ENCODE assay signal across 14 mouse cellular contexts in genomic region chr5:30833416-30833815, GRCm38 (mm10). TPM values are rescaled to one million over a fixed set of nuclear protein-coding genes. Genes with fewer than 3 reads are reported as not detected.
DNase-seq lines count a peak whose midpoint lies in the region; ATAC-seq and TF ChIP-seq lines count a peak whose summit lies in the region.
"Had no signal": no experiment of that assay in that cellular context is flagged by ENCODE, and none has a peak within 500 bp of the region (broad histone marks: within the 10 kb centered on the region; RNA-seq: fewer than 3 reads in every experiment).

No protein-coding gene starts in this region.

- no peak overlapping the region for H3K9ac ChIP-seq in liver, postnatal 0 days (replicated peaks)
- no peak overlapping the region for H3K9ac ChIP-seq in liver, embryonic 12.5 days
- no peak overlapping the region for H3K9ac ChIP-seq in intestine, embryonic 16.5 days (ENCODE audit: low read depth, low read length)
- no peak overlapping the region for H3K9ac ChIP-seq in forebrain, embryonic 15.5 days (replicated peaks)
- H3K9ac ChIP-seq: heart, embryonic 15.5 days had no signal

- no peaks in the 10 kb centered on the region for H3K27me3 ChIP-seq in liver, postnatal 0 days (ENCODE audit: insufficient read depth, low read length)
- no peaks in the 10 kb centered on the region for H3K27me3 ChIP-seq in liver, embryonic 12.5 days (replicated peaks)
- no peaks in the 10 kb centered on the region for H3K27me3 ChIP-seq in intestine, embryonic 16.5 days (replicated peaks; ENCODE audit: control insufficient read depth, insufficient read depth, low read length)
- H3K27me3 ChIP-seq in forebrain, embryonic 15.5 days = no peaks in the 10 kb centered on the region
- H3K27me3 ChIP-seq: heart, embryonic 15.5 days had no signal

- ATAC-seq in liver, postnatal 0 days = peak; percentile 94
- ATAC-seq in liver, embryonic 12.5 days = no peak
- ATAC-seq in intestine, embryonic 16.5 days = peak; percentile 75
- ATAC-seq in forebrain, embryonic 15.5 days (replicated peaks) = no peak

- H3K4me3 ChIP-seq in liver, postnatal 0 days (ENCODE audit: low read depth, low read length) = no peak overlapping the region
- no peak overlapping the region for H3K4me3 ChIP-seq in liver, embryonic 12.5 days
- H3K4me3 ChIP-seq in intestine, embryonic 16.5 days (ENCODE audit: low read length) = no peak overlapping the region
- H3K4me3 ChIP-seq in forebrain, embryonic 15.5 days = no peak overlapping the region
- H3K4me3 ChIP-seq: heart, embryonic 15.5 days had no signal

- WGBS in liver, postnatal 0 days (ENCODE audit: insufficient replicate concordance) = 75% methylated on average over 3 of the region's 3 CpGs
- 60% methylated on average over 3 of the region's 3 CpGs for WGBS in liver, embryonic 12.5 days (ENCODE audit: insufficient replicate concordance)
- 76% methylated on average over 3 of the region's 3 CpGs for WGBS in intestine, embryonic 16.5 days
- 89% methylated on average over 3 of the region's 3 CpGs for WGBS in forebrain, embryonic 15.5 days

- H3K9me3 ChIP-seq in liver, postnatal 0 days (ENCODE audit: low read length) = no peaks in the 10 kb centered on the region
- H3K9me3 ChIP-seq in liver, embryonic 12.5 days (replicated peaks) = no peaks in the 10 kb centered on the region
- no peaks in the 10 kb centered on the region for H3K9me3 ChIP-seq in intestine, embryonic 16.5 days (ENCODE audit: control insufficient read depth, low read length)
- no peaks in the 10 kb centered on the region for H3K9me3 ChIP-seq in forebrain, embryonic 15.5 days

- H3K27ac ChIP-seq in liver, postnatal 0 days (ENCODE audit: low read depth) = peak overlapping the region; percentile 72
- H3K27ac ChIP-seq in liver, embryonic 12.5 days = no peak overlapping the region
- H3K27ac ChIP-seq in intestine, embryonic 16.5 days (ENCODE audit: low read length) = no peak overlapping the region
- H3K27ac ChIP-seq in forebrain, embryonic 15.5 days (replicated peaks) = no peak overlapping the region
- H3K27ac ChIP-seq: heart, embryonic 15.5 days had no signal

- TF ChIP-seq CTCF in liver, postnatal 0 days (IDR thresholded peaks at IDR 0.05; ENCODE audit: low read depth) = no peak

- H3K4me2 ChIP-seq in liver, postnatal 0 days (ENCODE audit: low read depth, low read length) = no peak overlapping the region
- H3K4me2 ChIP-seq in liver, embryonic 12.5 days = no peak overlapping the region
- H3K4me2 ChIP-seq in intestine, embryonic 16.5 days (ENCODE audit: low read depth, low read length) = no peak overlapping the region
- H3K4me2 ChIP-seq in forebrain, embryonic 15.5 days (replicated peaks) = no peak overlapping the region
- H3K4me2 ChIP-seq: heart, embryonic 15.5 days had no signal

- H3K36me3 ChIP-seq in liver, postnatal 0 days (replicated peaks; ENCODE audit: insufficient read depth, low read length) = no peaks in the 10 kb centered on the region
- H3K36me3 ChIP-seq in liver, embryonic 12.5 days = no peaks in the 10 kb centered on the region
- H3K36me3 ChIP-seq in intestine, embryonic 16.5 days (ENCODE audit: control insufficient read depth, insufficient read depth, low read length) = no peaks in the 10 kb centered on the region
- peaks cover 11% of the 10 kb centered on the region; the same call in 1 of the 2 replicates for H3K36me3 ChIP-seq in forebrain, embryonic 15.5 days
- H3K36me3 ChIP-seq: heart, embryonic 15.5 days had no signal

- peak; percentile 53 for DNase-seq in kidney, adult 11 months
- no peak for DNase-seq in kidney, postnatal 10 days
- peak; percentile 21 for DNase-seq in liver, postnatal 0 days
- DNase-seq in left cerebral cortex, adult 18-20 months (ENCODE audit: low spot score in 2 of 2) = no peak
- DNase-seq: cerebellum, adult 11-12 months; heart, adult 18-20 months; lung, adult 18-20 months; right cerebral cortex, adult 18-20 months had no signal

- H3K4me1 ChIP-seq in liver, postnatal 0 days (ENCODE audit: insufficient read depth) = 0 out of 2 replicates have a peak, but pooled peaks cover 4% of the 10 kb centered on the region
- H3K4me1 ChIP-seq in liver, embryonic 12.5 days = no peaks in the 10 kb centered on the region
- H3K4me1 ChIP-seq in intestine, embryonic 16.5 days (ENCODE audit: control insufficient read depth, insufficient read depth, low read length) = no peaks in the 10 kb centered on the region
- no peaks in the 10 kb centered on the region for H3K4me1 ChIP-seq in forebrain, embryonic 15.5 days
- H3K4me1 ChIP-seq: heart, embryonic 15.5 days had no signal

- no peak for TF ChIP-seq EP300 in liver, postnatal 0 days (IDR thresholded peaks at IDR 0.05; ENCODE audit: low read depth)

RNA-seq across cellular contexts. Expression of gene Mapre3, which starts 19.0 kb away (rescaled TPM):
- polyA plus RNA-seq in liver, postnatal 0 days (2015; fragmentation: Nextera tagmentation; extraction: Ambion mirVana) = 7.4 and 8.0 TPM in 2 replicates
- 3.0 and 3.4 TPM in 2 replicates for polyA plus RNA-seq in liver, embryonic 12.5 days (2016; fragmentation: Nextera tagmentation; extraction: Ambion mirVana)
- 14.0 and 15.4 TPM in 2 replicates for polyA plus RNA-seq in intestine, embryonic 16.5 days (2015; fragmentation: Nextera tagmentation; extraction: Ambion mirVana)
- 101 and 110 TPM in 2 replicates for polyA plus RNA-seq in forebrain, embryonic 15.5 days (2015; fragmentation: Nextera tagmentation; extraction: Ambion mirVana)
- total RNA-seq in left cerebral cortex, adult 18-20 months (2021) = 100 to 1,000 TPM; 221 to 228 TPM
- total RNA-seq: common myeloid progenitor, adult 5-6 weeks; megakaryocyte-erythroid progenitor cell, adult 5-6 weeks had no signal

RNA-seq across cellular contexts. Expression of gene Tmem214, which starts 34.4 kb away (rescaled TPM):
- 32.1 and 33.0 TPM in 2 replicates for polyA plus RNA-seq in liver, postnatal 0 days (2015; fragmentation: Nextera tagmentation; extraction: Ambion mirVana)
- polyA plus RNA-seq in liver, embryonic 12.5 days (2016; fragmentation: Nextera tagmentation; extraction: Ambion mirVana) = 55.5 and 56.2 TPM in 2 replicates
- 76.5 and 81.0 TPM in 2 replicates for polyA plus RNA-seq in intestine, embryonic 16.5 days (2015; fragmentation: Nextera tagmentation; extraction: Ambion mirVana)
- polyA plus RNA-seq in forebrain, embryonic 15.5 days (2015; fragmentation: Nextera tagmentation; extraction: Ambion mirVana) = 48.1 and 50.9 TPM in 2 replicates
- 10 to 100 TPM; 63.7 to 68.0 TPM for total RNA-seq in left cerebral cortex, adult 18-20 months (2021)

RNA-seq across cellular contexts. Expression of gene Agbl5, which starts 55.1 kb away (rescaled TPM):
- 3.1 and 3.2 TPM in 2 replicates for polyA plus RNA-seq in liver, postnatal 0 days (2015; fragmentation: Nextera tagmentation; extraction: Ambion mirVana)
- polyA plus RNA-seq in liver, embryonic 12.5 days (2016; fragmentation: Nextera tagmentation; extraction: Ambion mirVana) = 7.0 and 7.2 TPM in 2 replicates
- 13.9 and 16.3 TPM in 2 replicates for polyA plus RNA-seq in intestine, embryonic 16.5 days (2015; fragmentation: Nextera tagmentation; extraction: Ambion mirVana)
- polyA plus RNA-seq in forebrain, embryonic 15.5 days (2015; fragmentation: Nextera tagmentation; extraction: Ambion mirVana) = 23.2 and 23.9 TPM in 2 replicates
- 10 to 100 TPM; 15.6 to 16.4 TPM for total RNA-seq in left cerebral cortex, adult 18-20 months (2021)

Comparison
In these comparisons a context has a peak if more than half of its experiments do, and no peak if none do; other contexts are left out.
1. DNase-seq: peak in kidney, adult 11 months (single experiment) and liver, postnatal 0 days (single experiment); none in kidney, postnatal 10 days (single experiment) and left cerebral cortex, adult 18-20 months (0 of 2).
2. ATAC-seq: peak in liver, postnatal 0 days (single experiment) and intestine, embryonic 16.5 days (single experiment); none in liver, embryonic 12.5 days (single experiment) and forebrain, embryonic 15.5 days (single experiment).